Mouse (Mus musculus): ENCODE measurements around the gene Dmxl2. TPM values are rescaled to one million over a fixed set of nuclear protein-coding genes. Genes with fewer than 3 reads are reported as not detected.

The Dmxl2 gene
- not detected in 2 replicates for polyA plus RNA-seq (2012; ENCODE audit: insufficient read depth, insufficient read length, low replicate concordance, missing spikeins)

- 4% methylated on average over 98 of the region's 99 CpGs for WGBS
- H3K4me3 ChIP-seq (ENCODE audit: insufficient read depth, low read depth, low read length): peak within 1 kb of the TSS; percentile 59
- peaks cover 7% of the 10 kb centered on the region for H3K4me1 ChIP-seq (ENCODE audit: control insufficient read depth, insufficient read depth, low read length)
- no peak for TF ChIP-seq CTCF (IDR thresholded peaks at IDR 0.05; ENCODE audit: insufficient read depth, low read depth, low read length)
- peak; percentile 80 for TF ChIP-seq POLR2A (IDR thresholded peaks at IDR 0.05; ENCODE audit: insufficient read depth, low read depth, low read length)
- peak within 1 kb of the TSS; percentile 69 for H3K27ac ChIP-seq (ENCODE audit: insufficient read depth, low read depth, low read length)
These were observed at the start of gene Dmxl2 for GRCm38 (mm10) chr9:54501453-54502110. Gene Dmxl2, minus strand, starts transcription at chr9:54501626.

GRCm38 (mm10) chr9:54549433-54549832 lies 48.0 kb upstream of the Dmxl2 start:
- no peak for TF ChIP-seq POLR2A (IDR thresholded peaks at IDR 0.05; ENCODE audit: insufficient read depth, low read depth, low read length)
- TF ChIP-seq CTCF (IDR thresholded peaks at IDR 0.05; ENCODE audit: insufficient read depth, low read depth, low read length): no peak
- H3K4me1 ChIP-seq (ENCODE audit: control insufficient read depth, insufficient read depth, low read length): no peaks in the 10 kb centered on the region

GRCm38 (mm10) chr9:54547536-54547935 lies 46.1 kb upstream of the Dmxl2 start:
- TF ChIP-seq CTCF (IDR thresholded peaks at IDR 0.05; ENCODE audit: insufficient read depth, low read depth, low read length) (peak; percentile 28; the same call in 1 of the 2 replicates), POLR2A (IDR thresholded peaks at IDR 0.05; ENCODE audit: insufficient read depth, low read depth, low read length) (no peak)
- WGBS: 21% methylated on average over 5 of the region's 5 CpGs

More at GRCm38 (mm10) chr9:54549433-54549832, 48.0 kb upstream of the Dmxl2 start:
- H3K27ac ChIP-seq (ENCODE audit: insufficient read depth, low read depth, low read length): no peak overlapping the region
- H3K4me3 ChIP-seq (ENCODE audit: insufficient read depth, low read depth, low read length): no peak overlapping the region
- 92% methylated on average over 6 of the region's 6 CpGs for WGBS

GRCm38 (mm10) chr9:54544954-54545315 lies 43.5 kb upstream of the Dmxl2 start:
- TF ChIP-seq CTCF (IDR thresholded peaks at IDR 0.05; ENCODE audit: insufficient read depth, low read depth, low read length): no peak
- TF ChIP-seq POLR2A (IDR thresholded peaks at IDR 0.05; ENCODE audit: insufficient read depth, low read depth, low read length): no peak

More at GRCm38 (mm10) chr9:54547536-54547935, 46.1 kb upstream of the Dmxl2 start:
- Histone ChIP-seq H3K4me3 (ENCODE audit: insufficient read depth, low read depth, low read length) (no peak overlapping the region), H3K4me1 (ENCODE audit: control insufficient read depth, insufficient read depth, low read length) (no peaks in the 10 kb centered on the region), H3K27ac (ENCODE audit: insufficient read depth, low read depth, low read length) (no peak overlapping the region)

GRCm38 (mm10) chr9:54544212-54544953 lies 43.0 kb upstream of the Dmxl2 start:
- Histone ChIP-seq H3K4me3 (ENCODE audit: insufficient read depth, low read depth, low read length) (no peak overlapping the region), H3K4me1 (ENCODE audit: control insufficient read depth, insufficient read depth, low read length) (no peaks in the 10 kb centered on the region), H3K27ac (ENCODE audit: insufficient read depth, low read depth, low read length) (no peak overlapping the region)
- 89% methylated on average over 9 of the region's 9 CpGs for whole genome bisulfite sequencing
- no peak for TF ChIP-seq POLR2A (IDR thresholded peaks at IDR 0.05; ENCODE audit: insufficient read depth, low read depth, low read length)
- TF ChIP-seq CTCF (IDR thresholded peaks at IDR 0.05; ENCODE audit: insufficient read depth, low read depth, low read length): no peak

More at GRCm38 (mm10) chr9:54544954-54545315, 43.5 kb upstream of the Dmxl2 start:
- Histone ChIP-seq H3K27ac (ENCODE audit: insufficient read depth, low read depth, low read length) (no peak overlapping the region), H3K4me3 (ENCODE audit: insufficient read depth, low read depth, low read length) (no peak overlapping the region), H3K4me1 (ENCODE audit: control insufficient read depth, insufficient read depth, low read length) (no peaks in the 10 kb centered on the region)
- WGBS: 92% methylated on average over 4 of the region's 4 CpGs

GRCm38 (mm10) chr9:54540801-54541200 lies 39.4 kb upstream of the Dmxl2 start:
- H3K4me3 ChIP-seq (ENCODE audit: insufficient read depth, low read depth, low read length): no peak overlapping the region
- TF ChIP-seq POLR2A (IDR thresholded peaks at IDR 0.05; ENCODE audit: insufficient read depth, low read depth, low read length): no peak
- TF ChIP-seq CTCF (IDR thresholded peaks at IDR 0.05; ENCODE audit: insufficient read depth, low read depth, low read length): no peak
- no peaks in the 10 kb centered on the region for H3K4me1 ChIP-seq (ENCODE audit: control insufficient read depth, insufficient read depth, low read length)
- 59% methylated on average over 5 of the region's 5 CpGs for WGBS
- H3K27ac ChIP-seq (ENCODE audit: insufficient read depth, low read depth, low read length): no peak overlapping the region

- no peak within 1 kb of the TSS for H3K27ac ChIP-seq (ENCODE audit: insufficient read depth, low read depth, low read length)
- TF ChIP-seq CTCF (IDR thresholded peaks at IDR 0.05; ENCODE audit: insufficient read depth, low read depth, low read length) (no peak), POLR2A (IDR thresholded peaks at IDR 0.05; ENCODE audit: insufficient read depth, low read depth, low read length) (no peak)
- WGBS: 96% methylated on average over 14 of the region's 14 CpGs
- peaks cover 6% of the 10 kb centered on the region for H3K4me1 ChIP-seq (ENCODE audit: control insufficient read depth, insufficient read depth, low read length)
- no peak within 1 kb of the TSS for H3K4me3 ChIP-seq (ENCODE audit: insufficient read depth, low read depth, low read length)
These were observed 37.3 kb upstream of the Dmxl2 start, which contains the start of gene Sh2d7 for GRCm38 (mm10) chr9:54538684-54539083. Gene Sh2d7, plus strand, starts transcription at chr9:54538984.

- Histone ChIP-seq H3K4me3 (ENCODE audit: insufficient read depth, low read depth, low read length) (no peak overlapping the region), H3K4me1 (ENCODE audit: control insufficient read depth, insufficient read depth, low read length) (peaks cover 7% of the 10 kb centered on the region), H3K27ac (ENCODE audit: insufficient read depth, low read depth, low read length) (no peak overlapping the region)
- 95% methylated on average over 3 of the region's 3 CpGs for WGBS
- no peak for TF ChIP-seq POLR2A (IDR thresholded peaks at IDR 0.05; ENCODE audit: insufficient read depth, low read depth, low read length)
- no peak for TF ChIP-seq CTCF (IDR thresholded peaks at IDR 0.05; ENCODE audit: insufficient read depth, low read depth, low read length)
These were observed 36.8 kb upstream of the Dmxl2 start for GRCm38 (mm10) chr9:54538244-54538643.

GRCm38 (mm10) chr9:54537480-54537879 lies 36.1 kb upstream of the Dmxl2 start:
- no peak overlapping the region for H3K27ac ChIP-seq (ENCODE audit: insufficient read depth, low read depth, low read length)
- WGBS: 83% methylated on average over 3 of the region's 3 CpGs
- no peak overlapping the region for H3K4me3 ChIP-seq (ENCODE audit: insufficient read depth, low read depth, low read length)
- peaks cover 7% of the 10 kb centered on the region for H3K4me1 ChIP-seq (ENCODE audit: control insufficient read depth, insufficient read depth, low read length)
- TF ChIP-seq POLR2A (IDR thresholded peaks at IDR 0.05; ENCODE audit: insufficient read depth, low read depth, low read length) (no peak), CTCF (IDR thresholded peaks at IDR 0.05; ENCODE audit: insufficient read depth, low read depth, low read length) (no peak)
